Mouse (Mus musculus): ENCODE results near the gene Bmp8a.
A peak's percentile ranks its signal among the peaks of the same experiment; 100 is the strongest.
"Not testable (repeated sequence)": the region's sequence is repeated elsewhere in the genome, so short reads cannot be mapped to it uniquely, and the experiment has no call there.

The Bmp8a gene

DNA sequence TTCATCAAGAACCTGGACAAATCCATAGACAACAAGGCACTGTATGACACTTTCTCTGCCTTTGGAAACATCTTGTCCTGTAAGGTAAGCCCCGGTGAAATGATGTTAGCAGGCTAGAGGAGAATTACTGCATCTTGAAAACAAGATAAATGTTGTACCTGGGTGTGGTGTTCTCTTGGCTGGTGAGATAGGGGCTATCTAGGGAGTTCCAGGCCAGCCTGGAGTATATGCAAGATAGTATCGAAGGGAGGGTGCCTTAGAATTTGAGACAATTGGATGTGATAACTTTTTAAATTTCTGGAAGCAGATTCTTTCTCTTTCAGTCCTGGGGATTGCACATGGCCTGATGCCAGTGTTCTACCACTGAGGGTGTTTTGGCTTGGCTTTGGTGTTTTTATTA is 56.3 kb downstream of the Bmp8a start:
- DNase-seq (ENCODE audit: low read depth, low spot score): no peak

DNA sequence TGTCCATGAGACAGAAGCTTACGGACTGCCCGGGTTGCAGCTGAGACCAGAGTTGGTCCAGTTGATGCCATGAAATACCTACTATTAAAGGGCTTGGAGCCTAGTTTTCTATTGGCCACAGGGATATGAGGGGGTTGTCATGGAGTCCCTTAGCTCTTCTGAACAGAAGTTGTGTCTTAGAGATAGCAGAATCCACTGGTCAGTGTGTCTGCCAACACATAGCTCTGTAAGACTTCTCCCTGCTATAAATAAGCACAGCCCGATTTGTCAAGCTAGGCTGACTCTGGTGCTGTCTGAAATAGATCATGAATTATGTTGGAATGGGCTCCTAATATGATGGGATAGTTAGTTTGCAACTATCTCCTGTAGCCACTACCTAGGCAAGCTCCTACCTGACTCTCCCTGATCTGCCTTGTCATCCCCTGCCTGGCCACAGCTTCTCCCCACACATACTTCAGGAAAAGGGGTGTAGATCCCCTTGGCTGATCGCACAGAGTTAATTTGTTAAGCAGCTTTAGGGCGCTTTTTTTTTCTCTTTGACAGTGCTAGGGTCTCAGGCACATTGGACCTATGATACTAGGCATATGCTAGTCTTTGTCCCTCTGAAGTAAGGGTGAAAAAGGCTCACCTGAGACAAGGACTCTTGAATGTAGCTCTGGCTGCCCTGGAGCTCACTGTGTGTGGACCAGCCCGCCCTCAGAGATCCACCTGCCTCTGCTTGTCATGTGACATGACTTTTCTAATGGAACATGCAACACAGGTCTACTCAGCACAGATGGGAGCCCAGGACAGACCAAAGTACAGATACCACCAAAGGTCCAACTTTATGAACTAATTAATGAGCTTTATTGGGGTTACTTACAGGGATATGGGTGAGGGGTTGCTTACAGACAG is 58.1 kb downstream of the Bmp8a start:
- DNase-seq (ENCODE audit: low read depth, low spot score): no peak

DNA sequence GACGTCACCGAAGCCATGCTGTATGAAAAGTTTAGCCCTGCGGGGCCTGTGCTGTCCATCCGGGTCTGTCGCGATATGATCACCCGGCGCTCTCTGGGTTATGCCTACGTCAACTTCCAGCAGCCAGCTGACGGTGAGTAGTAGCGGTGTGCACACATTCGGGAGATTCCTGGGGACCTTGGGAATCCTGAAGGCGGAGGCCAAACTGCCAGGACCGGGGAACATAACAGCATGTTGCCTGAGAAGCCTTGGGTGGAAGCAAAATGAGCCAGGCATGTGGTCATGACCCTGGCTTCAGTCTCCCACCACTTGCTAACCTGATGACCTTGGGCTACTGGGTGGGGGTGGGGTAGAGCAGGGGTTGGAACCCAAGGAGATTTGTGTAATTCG is 59.4 kb downstream of the Bmp8a start:
- not testable (repeated sequence) for DNase-seq (ENCODE audit: low read depth, low spot score)

DNA sequence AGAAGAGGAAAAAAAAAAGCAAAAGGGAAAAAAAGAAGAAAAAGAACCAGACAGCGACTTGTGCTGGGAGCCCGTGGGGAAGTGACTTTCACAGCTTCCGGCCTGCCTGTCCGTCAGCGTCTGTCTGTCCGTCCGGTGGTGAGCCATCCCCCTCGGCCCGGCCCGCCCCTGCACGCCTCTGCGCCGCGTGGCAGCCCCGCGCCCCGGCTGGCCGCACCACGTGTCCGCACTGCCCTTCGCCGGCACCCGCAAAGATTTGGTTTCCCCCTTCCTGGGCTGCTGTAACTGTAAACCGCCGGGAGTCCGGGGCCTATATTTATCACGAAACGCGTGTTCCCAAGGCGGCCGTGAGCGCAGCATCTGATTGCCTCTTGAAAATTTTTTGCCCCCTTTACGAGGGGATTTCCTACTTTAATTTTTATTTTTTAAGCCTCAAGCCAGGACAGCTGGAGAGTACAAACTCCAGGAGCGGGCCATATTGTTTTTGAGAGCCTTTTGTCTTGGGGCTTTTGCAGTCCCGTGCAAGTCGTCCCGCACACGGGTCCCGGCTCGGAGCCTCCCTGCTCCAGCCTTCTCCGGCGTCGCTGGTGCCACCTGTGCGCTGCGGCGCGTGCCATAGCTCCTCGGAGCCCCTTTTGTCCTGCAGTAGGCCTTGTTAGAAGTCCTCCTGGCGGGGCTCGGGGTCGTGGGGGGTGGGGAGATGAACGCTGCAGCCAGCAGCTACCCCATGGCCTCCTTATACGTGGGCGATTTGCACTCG is 60.0 kb downstream of the Bmp8a start:
- not testable (repeated sequence) for DNase-seq (ENCODE audit: low read depth, low spot score)

DNA sequence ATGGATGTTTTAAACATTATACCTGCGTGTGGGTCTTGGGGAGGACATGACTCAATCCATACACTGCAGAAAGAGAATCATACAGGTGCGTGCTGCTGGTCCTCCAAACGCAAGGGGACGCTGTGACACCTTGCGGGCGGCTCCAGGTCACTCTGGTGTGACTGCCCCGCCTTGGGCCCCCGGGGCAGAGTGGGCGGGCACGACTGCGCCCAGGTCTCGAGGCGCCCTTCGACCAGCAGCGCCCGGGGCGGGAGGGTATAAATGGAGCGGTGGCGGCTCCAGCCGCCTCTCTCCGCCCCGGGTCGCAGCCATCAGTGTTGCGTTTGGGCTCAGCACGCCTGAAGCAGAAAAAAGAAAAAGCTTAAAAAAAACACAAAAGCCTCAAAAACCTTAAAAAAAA is 60.6 kb downstream of the Bmp8a start:
- DNase-seq (ENCODE audit: low read depth, low spot score): peak; percentile 86

DNA sequence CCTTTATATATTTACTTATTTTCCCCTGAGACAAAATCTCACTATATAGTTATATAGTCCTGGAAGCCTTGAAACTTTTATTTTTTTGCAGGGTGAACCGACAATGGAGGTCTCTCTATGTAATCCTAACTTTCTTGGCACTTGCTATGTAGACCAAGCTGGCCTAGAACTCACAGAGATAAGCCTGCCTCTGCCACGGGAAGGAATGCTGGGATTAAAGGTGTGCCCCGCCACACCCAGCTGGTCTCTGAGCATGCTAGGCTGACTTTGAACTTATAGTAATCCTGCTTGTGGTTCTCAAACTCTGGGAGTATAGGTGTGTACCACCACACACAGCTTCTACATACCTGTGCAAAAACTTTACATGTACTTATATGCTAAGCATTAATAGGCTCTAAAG is 62.9 kb downstream of the Bmp8a start:
- DNase-seq (ENCODE audit: low read depth, low spot score): no peak

DNA sequence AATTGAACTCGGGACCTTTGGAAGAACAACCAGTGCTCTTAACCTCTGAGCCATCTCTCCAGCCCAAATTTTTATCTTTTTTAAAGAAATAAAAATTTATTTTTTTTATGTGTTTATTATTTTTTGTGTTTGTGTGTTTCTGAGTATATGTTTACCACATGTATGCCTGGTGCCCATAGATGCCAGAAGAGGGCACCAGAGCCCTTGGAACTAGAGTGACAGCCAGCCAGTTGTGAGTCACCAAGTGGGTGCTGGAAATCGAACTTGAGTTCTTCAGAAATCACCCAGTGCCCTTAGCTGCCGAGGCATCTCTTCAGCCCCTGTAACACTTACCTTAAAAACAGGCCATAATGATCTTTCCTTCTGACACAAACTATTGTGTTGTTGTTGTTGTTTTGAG is 72.0 kb downstream of the Bmp8a start:
- no peak for DNase-seq (ENCODE audit: low read depth, low spot score)
